Mouse (Mus musculus): ENCODE measurements around the gene Id3.
A peak's percentile ranks its signal among the peaks of the same experiment; 100 is the strongest.

DNA sequence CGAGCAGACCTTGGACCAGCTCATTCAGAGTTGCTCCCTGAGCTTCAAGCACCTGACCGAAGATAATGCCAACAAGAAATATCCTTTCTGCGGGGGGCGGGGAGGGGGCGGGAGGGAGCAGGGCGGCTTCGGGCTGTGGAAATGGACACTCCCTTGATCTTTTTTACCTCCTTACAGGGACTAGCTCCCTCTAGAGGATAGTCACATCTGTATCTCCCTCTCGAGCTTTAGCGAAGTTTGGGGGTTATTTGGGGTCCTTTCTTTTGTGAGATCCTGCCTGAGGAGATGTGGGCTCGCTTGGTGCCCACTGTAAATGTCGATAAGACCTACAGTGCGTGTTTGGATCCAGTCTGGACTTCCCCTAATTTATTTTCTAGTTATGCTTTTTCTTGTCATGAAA, 38.1 kb downstream of the Id3 start:
- TF ChIP-seq EP300 (optimal IDR thresholded peaks at IDR 0.05) = no peak
- TF ChIP-seq CTCF (IDR thresholded peaks at IDR 0.05; ENCODE audit: low read depth) = peak; percentile 63

Measured in stomach, postnatal 0 days (tissue).